Mouse (Mus musculus) forebrain, embryonic 12.5 days (tissue): ENCODE results near the gene Idh3a. TPM values are rescaled to one million over a fixed set of nuclear protein-coding genes. Genes with fewer than 3 reads are reported as not detected.
"Not testable (repeated sequence)": the region's sequence is repeated elsewhere in the genome, so short reads cannot be mapped to it uniquely, and the experiment has no call there.

Experiments
- ATAC-seq: fragments of 200-750 bp; cut with Nextera tagmentation; 2 replicates; pipeline ENCODE4 v1.8.0; 2017; ENCODE audit warnings: moderate TSS enrichment; ENCODE audit not compliant: low FRiP score
- H3K27ac ChIP-seq: fragments of 300-500 bp; sonication (generic); 2 replicates; pipeline ENCODE4 v1.5.1; 2016; ENCODE audit warnings: mild to moderate bottlenecking
- H3K27me3 ChIP-seq: fragments of 300-500 bp; sonication (generic); 2 replicates; pipeline ENCODE4 v1.6.1; 2016; ENCODE audit warnings: mild to moderate bottlenecking
- H3K36me3 ChIP-seq: fragments of 300-500 bp; sonication (generic); replicated peaks from 2 replicates; pipeline ENCODE4 v1.6.1; 2016; ENCODE audit warnings: mild to moderate bottlenecking
- H3K4me1 ChIP-seq: fragments of 300-500 bp; sonication (generic); 2 replicates; pipeline ENCODE4 v1.6.1; 2016
- H3K4me2 ChIP-seq: fragments of 300-500 bp; sonication (generic); 2 replicates; pipeline ENCODE4 v1.6.1; 2016; ENCODE audit warnings: mild to moderate bottlenecking, moderate library complexity
- H3K4me3 ChIP-seq: fragments of 300-500 bp; sonication (generic); replicated peaks from 2 replicates; pipeline ENCODE4 v1.5.1; 2016; ENCODE audit warnings: mild to moderate bottlenecking
- H3K9ac ChIP-seq: fragments of 300-500 bp; sonication (generic); 2 replicates; pipeline ENCODE4 v1.6.1; 2016; ENCODE audit warnings: mild to moderate bottlenecking
- H3K9me3 ChIP-seq: fragments of 300-500 bp; sonication (generic); 2 replicates; pipeline ENCODE4 v1.6.1; 2016
- WGBS: fragments of 180-500 bp; shearing (Covaris S2); methylation state at CpG from one replicate; pipeline ENCODE4 v1.1.7; 2016; 5-methylcytosine and 5-hydroxymethylcytosine counted together
- polyA plus RNA-seq: library from polyadenylated mRNA; unstranded; fragments of >200 nt; fragmentation: Nextera tagmentation; extraction: Ambion mirVana; gene quantifications from 2 replicates; pipeline ENCODE4 v1.2.1, GENCODE M21; 2016

The Idh3a gene
- polyA plus RNA-seq, 1 experiment from 2014 or later, result 109 TPM

DNA sequence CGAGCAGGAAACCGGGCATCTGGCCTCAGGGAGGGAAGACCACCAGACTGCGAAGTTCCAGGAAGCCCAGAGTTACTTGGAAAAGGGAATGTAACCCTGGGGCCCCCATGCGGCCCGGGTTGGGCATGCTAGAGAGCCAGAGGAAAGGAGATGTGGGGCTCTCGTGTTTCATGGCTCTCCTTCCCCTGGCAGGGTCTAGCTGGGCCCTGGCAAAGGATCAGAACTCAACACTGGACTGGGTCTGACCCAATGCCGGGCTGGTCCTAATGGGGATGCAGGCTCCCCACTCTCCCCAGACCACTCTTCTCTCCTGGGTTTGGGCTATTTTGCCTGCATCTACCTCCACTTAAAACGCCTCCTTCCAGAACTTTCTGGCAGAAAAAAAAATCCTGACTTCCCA, 27.4 kb upstream of the Idh3a start:
- no peaks in the 10 kb centered on the region for H3K9me3 ChIP-seq

DNA sequence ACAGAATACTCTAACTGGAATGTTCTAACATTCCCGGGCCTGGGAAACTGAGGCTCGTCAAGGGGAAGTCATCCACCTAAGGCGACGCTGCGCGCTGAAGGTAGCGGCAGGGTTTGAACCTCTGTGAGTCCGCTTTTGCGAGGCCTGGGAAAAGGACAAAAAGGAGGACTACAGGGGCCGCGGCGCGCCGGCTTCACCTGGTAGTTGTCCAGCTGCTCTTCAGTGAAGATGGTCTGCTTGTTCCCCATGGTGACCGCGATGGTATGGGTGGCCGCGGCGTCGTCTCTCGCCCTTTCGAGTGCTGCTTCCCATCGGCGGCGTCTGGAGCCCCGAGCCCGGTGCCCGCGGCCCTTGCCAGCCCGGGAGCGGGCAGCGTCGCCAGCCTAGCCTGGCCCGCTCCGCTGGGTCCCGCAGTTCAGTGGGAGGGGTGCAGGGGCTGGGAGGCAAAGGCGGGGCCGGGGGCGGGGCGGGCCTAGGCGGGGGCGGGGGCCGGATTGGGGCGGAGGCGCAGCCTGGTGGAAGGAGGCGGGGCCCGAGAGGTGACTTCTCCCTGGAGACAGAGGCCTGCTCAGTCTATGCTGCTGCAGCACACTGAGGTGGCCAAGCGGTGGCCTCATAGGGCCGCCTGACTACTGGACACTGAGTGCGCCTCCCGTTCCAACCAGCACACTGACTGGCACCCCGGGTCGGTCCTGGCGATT, 26.2 kb upstream of the Idh3a start, which contains the start of gene Cib2:
TSS of gene Cib2 (minus strand) at position 448 of the 701 bp plus-strand sequence.
- H3K4me3 ChIP-seq, result peak within 1 kb of the TSS; percentile 54
- peaks cover 9% of the 10 kb centered on the region; the same call in 1 of the 2 replicates for H3K4me1 ChIP-seq
- WGBS, result 1% methylated on average over 49 of the region's 54 CpGs
- peak; percentile 98 for ATAC-seq
- H3K9me3 ChIP-seq, result no peaks in the 10 kb centered on the region
- peak within 1 kb of the TSS; percentile 66 for H3K9ac ChIP-seq
- no peaks in the 10 kb centered on the region for H3K36me3 ChIP-seq
- H3K27me3 ChIP-seq, result peaks cover 11% of the 10 kb centered on the region
- no peak within 1 kb of the TSS for H3K27ac ChIP-seq
- H3K4me2 ChIP-seq, result peak within 1 kb of the TSS; percentile 79

More for the DNA sequence above, 27.4 kb upstream of the Idh3a start:
- ATAC-seq, result no peak
- no peak overlapping the region for H3K9ac ChIP-seq
- 75% methylated on average over 8 of the region's 8 CpGs for WGBS
- H3K4me3 ChIP-seq, result no peak overlapping the region
- H3K36me3 ChIP-seq, result no peaks in the 10 kb centered on the region
- no peak overlapping the region for H3K27ac ChIP-seq
- peaks cover 11% of the 10 kb centered on the region for H3K27me3 ChIP-seq
- peaks cover 9% of the 10 kb centered on the region; the same call in 1 of the 2 replicates for H3K4me1 ChIP-seq
- no peak overlapping the region for H3K4me2 ChIP-seq

DNA sequence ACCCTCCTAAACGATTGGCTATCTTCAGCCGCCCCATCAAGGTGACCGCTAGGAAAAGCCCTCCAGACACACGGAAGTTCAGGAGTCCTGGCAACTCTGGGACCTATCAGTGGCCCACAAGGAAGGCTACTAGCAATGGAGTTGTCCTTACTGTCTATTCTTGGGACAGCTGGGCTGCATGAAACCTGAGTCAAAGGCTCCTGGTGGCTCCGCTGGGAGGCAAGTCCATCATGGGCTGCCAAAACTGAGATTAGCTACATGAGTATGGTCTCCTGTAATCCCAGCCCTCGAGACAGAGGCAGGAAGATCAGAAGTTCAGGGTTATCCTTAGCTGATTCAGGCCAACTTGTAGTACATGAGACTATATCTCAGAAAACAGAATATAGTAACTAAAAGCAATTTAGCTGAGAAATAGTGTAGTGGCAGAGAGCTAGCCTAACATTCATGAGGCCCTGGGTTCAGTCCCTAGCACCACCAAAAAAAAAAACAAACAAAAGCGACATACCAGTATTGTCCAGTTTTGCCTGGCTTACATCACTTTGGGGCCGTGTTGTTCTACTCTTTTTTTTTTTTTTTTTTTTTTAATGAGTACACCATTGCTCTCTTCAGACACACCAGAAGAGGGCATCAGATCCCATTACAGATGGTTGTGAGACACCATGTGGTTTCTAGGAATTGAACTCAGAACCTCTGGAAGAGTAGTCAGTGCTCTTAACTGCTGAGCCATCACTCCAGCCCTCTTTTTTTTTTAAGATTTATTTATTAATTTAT, 25.1 kb upstream of the Idh3a start:
- Histone ChIP-seq H3K27me3 (peaks cover 11% of the 10 kb centered on the region), H3K9ac (no peak overlapping the region), H3K4me2 (peak overlapping the region; percentile 79; the same call in 1 of the 2 replicates), H3K9me3 (no peaks in the 10 kb centered on the region), H3K36me3 (no peaks in the 10 kb centered on the region), H3K27ac (no peak overlapping the region), H3K4me1 (peaks cover 9% of the 10 kb centered on the region; the same call in 1 of the 2 replicates), H3K4me3 (no peak overlapping the region)
- 90% methylated on average over 8 of the region's 8 CpGs for WGBS
- ATAC-seq, result no peak

DNA sequence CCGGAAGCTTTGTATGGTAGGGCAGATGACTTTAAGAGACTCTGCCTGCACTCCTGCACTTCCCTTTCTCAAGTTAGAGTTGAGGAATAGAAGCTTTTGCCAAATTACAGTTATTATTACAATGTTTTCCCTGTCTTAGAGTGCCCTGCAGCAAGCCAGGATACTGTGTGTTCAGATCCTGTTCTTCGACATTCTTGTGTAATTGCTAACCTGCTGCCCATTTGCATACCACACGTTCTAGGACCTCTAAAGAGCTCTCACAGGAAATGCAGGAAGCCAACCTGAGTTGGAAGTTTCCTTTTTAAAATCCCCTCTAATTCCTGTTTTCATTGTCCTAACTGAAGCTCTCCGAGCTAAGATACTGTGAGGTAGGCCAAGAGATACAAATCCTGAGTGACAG, 19.2 kb upstream of the Idh3a start:
- no peaks in the 10 kb centered on the region for H3K27me3 ChIP-seq
- no peak overlapping the region for H3K4me3 ChIP-seq
- no peak for ATAC-seq
- H3K4me1 ChIP-seq, result no peaks in the 10 kb centered on the region
- H3K9me3 ChIP-seq, result no peaks in the 10 kb centered on the region
- no peaks in the 10 kb centered on the region for H3K36me3 ChIP-seq
- no peak overlapping the region for H3K9ac ChIP-seq
- whole genome bisulfite sequencing, result 61% methylated on average over 4 of the region's 4 CpGs
- H3K27ac ChIP-seq, result no peak overlapping the region
- H3K4me2 ChIP-seq, result no peak overlapping the region

DNA sequence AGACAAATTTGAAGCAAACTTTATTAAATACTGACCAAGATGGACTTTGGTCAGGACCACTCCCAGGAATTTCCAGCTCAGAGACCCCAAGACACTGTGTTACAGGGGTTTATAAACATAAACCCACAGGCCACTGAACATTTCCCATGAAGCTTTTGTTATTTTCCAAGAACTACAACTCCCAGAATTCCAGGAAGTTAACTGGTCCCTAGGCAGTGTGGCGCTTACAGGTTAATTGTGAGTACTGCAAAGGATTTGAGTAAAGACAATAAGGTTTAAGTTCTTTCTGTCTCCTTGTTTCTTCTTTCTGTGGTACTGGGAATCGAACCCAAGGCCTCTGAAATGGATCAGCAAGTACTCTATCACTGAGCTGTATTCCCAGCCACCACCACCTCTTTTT, 17.4 kb upstream of the Idh3a start:
- H3K27ac ChIP-seq, result no peak overlapping the region
- H3K4me2 ChIP-seq, result no peak overlapping the region
- no peaks in the 10 kb centered on the region for H3K4me1 ChIP-seq
- no peak overlapping the region for H3K9ac ChIP-seq
- no peaks in the 10 kb centered on the region for H3K27me3 ChIP-seq
- no peaks in the 10 kb centered on the region for H3K9me3 ChIP-seq
- H3K4me3 ChIP-seq, result no peak overlapping the region
- no peak for ATAC-seq
- no peaks in the 10 kb centered on the region for H3K36me3 ChIP-seq
- WGBS, result 50% methylated on average over 2 of the region's 2 CpGs

DNA sequence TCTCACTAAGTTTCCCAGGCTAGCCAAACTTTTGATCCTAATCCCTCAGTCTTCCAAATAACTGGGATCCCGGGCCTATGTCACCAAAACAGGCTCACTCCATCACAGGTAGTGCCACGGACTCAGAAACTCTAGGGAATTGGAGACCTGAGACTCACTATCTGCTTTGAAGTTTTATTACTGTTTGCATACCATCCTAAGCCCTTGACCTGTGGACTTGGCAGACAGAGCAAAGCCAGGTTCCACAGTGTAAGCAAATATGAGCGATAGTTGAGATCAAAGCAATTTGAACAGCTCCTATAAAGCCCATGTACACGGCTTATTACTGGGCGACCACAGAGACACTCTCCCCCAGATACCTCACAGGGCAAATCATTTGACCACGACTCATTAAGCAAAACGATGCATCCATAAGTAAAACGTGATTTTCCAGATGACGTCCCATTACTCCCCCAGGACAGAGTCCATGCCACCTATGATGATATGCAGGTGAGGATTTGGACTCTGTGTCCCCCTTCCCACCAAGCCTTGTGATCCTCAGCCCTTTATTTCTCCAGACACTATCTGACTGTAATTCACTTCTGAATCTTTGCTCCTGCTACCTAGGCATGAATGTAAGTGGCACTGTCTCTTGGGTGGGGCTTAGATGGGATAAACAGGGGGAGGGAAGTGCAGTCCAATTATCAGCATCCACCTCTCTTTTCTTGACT, 14.8 kb upstream of the Idh3a start:
- no peak for ATAC-seq
- no peak overlapping the region for H3K27ac ChIP-seq
- H3K4me1 ChIP-seq, result no peaks in the 10 kb centered on the region
- H3K9me3 ChIP-seq, result no peaks in the 10 kb centered on the region
- H3K36me3 ChIP-seq, result no peaks in the 10 kb centered on the region
- no peak overlapping the region for H3K4me2 ChIP-seq
- no peak overlapping the region for H3K9ac ChIP-seq
- WGBS, result 81% methylated on average over 9 of the region's 9 CpGs
- no peaks in the 10 kb centered on the region for H3K27me3 ChIP-seq
- no peak overlapping the region for H3K4me3 ChIP-seq

DNA sequence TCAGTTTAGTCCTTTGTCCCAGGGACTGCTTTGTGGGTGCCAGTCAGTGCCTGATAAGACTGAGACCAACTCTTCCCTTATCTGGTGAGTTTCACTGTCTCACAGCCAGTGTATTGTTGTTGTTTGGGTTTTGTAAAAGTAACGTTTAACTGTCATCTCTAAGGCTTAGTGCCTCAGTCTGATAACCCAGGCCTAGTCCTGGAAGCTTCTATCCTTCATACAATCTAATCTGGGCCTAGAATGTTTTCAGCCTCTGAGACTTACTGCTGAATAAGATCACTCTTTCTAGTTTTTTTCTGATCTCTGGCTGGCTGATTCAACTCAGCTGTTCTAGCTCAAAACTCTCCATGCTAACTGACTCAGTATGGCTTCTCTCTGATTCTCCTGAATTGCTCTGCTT, 2.4 kb upstream of the Idh3a start:
- WGBS, result 63% methylated on average over 1 of the region's 1 CpGs
- Histone ChIP-seq H3K9me3 (no peaks in the 10 kb centered on the region), H3K4me1 (peaks cover 17% of the 10 kb centered on the region), H3K27ac (no peak overlapping the region), H3K27me3 (no peaks in the 10 kb centered on the region), H3K36me3 (no peaks in the 10 kb centered on the region), H3K4me3 (no peak overlapping the region), H3K9ac (no peak overlapping the region), H3K4me2 (no peak overlapping the region)
- ATAC-seq, result no peak

DNA sequence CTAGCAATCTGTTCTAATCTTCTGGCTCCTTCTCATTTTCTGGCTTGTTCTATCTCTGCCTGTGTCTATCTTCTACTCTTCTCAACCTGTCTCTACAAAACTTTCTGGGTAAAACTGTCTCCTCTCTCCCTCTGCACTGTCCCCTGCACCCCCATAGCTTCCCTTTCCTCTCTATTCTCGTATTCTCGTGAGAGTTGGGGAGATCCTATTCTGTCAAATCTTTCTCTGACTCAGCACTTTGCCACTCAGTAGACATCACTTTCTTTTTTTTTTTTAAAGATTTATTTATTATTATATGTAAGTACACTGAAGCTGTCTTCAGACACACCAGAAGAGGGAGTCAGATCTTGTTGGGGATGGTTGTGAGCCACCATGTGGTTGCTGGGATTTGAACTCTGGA, 2.0 kb upstream of the Idh3a start:
- not testable (repeated sequence) for H3K36me3 ChIP-seq, H3K27me3 ChIP-seq, H3K9ac ChIP-seq, ATAC-seq, H3K4me3 ChIP-seq, H3K4me2 ChIP-seq, H3K9me3 ChIP-seq, H3K27ac ChIP-seq
- 93% methylated on average over 2 of the region's 2 CpGs for WGBS
- H3K4me1 ChIP-seq, result peaks cover 17% of the 10 kb centered on the region

DNA sequence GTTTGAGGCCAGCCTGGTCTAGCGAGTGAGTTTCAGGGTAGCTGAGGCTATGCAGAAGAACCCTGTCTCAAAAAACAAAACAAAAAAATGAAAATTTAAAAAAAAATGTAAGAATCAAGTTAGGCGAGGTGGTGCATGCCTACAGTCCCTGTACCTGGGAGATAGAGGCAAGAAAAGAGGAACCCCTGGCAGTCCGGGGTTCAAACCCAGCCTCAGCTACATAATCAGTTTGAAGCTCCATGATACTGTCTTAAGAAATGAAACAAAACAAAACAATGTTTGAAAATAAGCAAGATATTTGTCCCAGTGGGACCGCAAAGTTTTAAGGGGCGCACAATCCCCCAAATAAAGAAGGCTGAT, 315 bp upstream of the Idh3a start:
- H3K9ac ChIP-seq, result 0 out of 2 replicates have a peak overlapping the region, but pooled peaks have one; percentile 9
- peak overlapping the region; percentile 93 for H3K4me2 ChIP-seq
- H3K4me3 ChIP-seq, result peak overlapping the region; percentile 79
- ATAC-seq, result peak; percentile 54
- H3K36me3 ChIP-seq, result peaks cover 7% of the 10 kb centered on the region; the same call in 1 of the 2 replicates
- 29% methylated on average over 5 of the region's 5 CpGs for WGBS
- H3K27me3 ChIP-seq, result no peaks in the 10 kb centered on the region
- peaks cover 17% of the 10 kb centered on the region for H3K4me1 ChIP-seq
- H3K9me3 ChIP-seq, result no peaks in the 10 kb centered on the region
- no peak overlapping the region for H3K27ac ChIP-seq

DNA sequence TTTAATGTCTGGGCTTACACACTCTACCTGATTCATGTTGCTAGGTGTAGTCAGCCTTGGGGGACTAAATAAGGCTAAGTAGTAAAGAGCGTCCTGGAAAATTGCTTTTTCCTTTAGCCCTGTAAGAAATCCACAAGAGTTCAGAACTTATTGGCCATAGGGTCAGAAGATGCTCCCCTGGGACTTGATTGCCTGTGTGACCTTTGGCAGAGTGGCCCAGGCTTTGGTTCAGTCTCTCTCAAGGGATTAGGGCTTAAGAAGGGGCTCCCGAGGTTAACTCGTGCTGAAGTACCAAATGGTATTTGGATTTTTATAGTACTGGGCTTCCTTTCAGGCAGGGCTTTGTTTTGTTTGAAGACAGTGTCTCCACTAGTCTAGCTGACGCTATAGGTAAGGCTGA, 1.7 kb downstream of the Idh3a start:
- H3K4me2 ChIP-seq, result peak overlapping the region; percentile 93
- no peak for ATAC-seq
- H3K27ac ChIP-seq, result no peak overlapping the region
- H3K9ac ChIP-seq, result no peak overlapping the region
- 0 out of 2 replicates have a peak overlapping the region, but pooled peaks have one; percentile 79 for H3K4me3 ChIP-seq
- H3K27me3 ChIP-seq, result no peaks in the 10 kb centered on the region
- no peaks in the 10 kb centered on the region for H3K9me3 ChIP-seq
- H3K4me1 ChIP-seq, result peaks cover 17% of the 10 kb centered on the region
- peaks cover 13% of the 10 kb centered on the region for H3K36me3 ChIP-seq
- 56% methylated on average over 4 of the region's 4 CpGs for WGBS

DNA sequence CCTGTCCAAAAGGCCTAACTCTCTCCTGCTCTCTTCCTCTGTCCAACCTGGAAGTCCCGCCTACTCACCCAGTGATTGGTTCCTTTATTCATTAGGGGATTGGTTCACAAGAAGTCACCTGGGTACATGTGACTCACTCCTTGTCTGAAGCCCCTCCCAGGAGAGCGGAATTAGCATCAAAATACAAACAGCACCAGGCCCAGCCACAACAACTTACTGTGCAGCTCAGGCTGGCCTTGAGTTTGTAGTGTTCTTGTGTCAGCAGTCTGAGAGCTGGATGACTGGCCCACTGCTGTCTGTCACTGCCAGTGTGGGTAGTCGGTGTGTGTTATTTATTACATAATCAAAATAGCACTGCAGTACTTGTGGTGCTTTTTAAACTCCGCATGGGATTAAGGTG, 7.5 kb downstream of the Idh3a start:
- H3K4me1 ChIP-seq, H3K9me3 ChIP-seq, H3K9ac ChIP-seq, ATAC-seq, H3K4me2 ChIP-seq, H3K27me3 ChIP-seq, H3K27ac ChIP-seq, H3K4me3 ChIP-seq: not testable (repeated sequence)
- WGBS, result 75% methylated on average over 4 of the region's 4 CpGs
- peaks cover 68% of the 10 kb centered on the region for H3K36me3 ChIP-seq

DNA sequence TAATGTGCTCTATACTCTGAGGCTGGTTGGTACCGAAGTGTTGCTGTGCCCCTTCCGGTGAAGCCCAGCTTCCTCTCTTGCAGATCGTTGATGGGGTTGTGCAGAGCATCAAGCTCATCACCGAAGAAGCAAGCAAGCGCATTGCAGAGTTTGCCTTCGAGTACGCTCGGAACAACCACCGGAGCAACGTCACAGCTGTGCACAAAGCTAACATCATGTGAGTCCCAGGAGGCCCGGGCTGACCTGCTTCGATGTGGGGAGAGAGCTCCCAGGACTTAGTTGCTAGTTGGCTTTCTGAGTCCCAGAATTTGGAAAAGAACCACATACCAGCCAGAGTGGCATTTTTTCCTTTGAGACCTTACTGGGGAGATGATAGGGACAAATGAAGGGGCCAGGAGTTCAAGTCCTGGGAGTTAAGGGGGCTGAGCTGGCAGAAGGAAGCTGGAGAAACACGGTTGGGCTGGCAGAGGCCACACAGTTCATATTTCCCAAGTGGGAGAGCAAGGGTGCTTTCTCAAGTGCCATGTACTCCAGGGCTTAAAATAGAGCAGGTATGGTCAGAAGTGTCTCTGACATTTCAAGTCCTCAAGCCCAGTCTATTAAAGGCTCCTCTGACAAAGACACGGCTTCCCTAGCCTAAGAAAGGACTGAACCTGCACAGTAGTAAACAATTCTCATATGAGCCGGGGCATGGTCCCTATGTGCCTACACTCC, 10.8 kb downstream of the Idh3a start:
- WGBS, result 95% methylated on average over 15 of the region's 15 CpGs
- Histone ChIP-seq H3K36me3 (peaks cover 89% of the 10 kb centered on the region), H3K9ac (no peak overlapping the region)

More for the DNA sequence above, 10.8 kb downstream of the Idh3a start:
- ATAC-seq, result no peak
- Histone ChIP-seq H3K27me3 (no peaks in the 10 kb centered on the region), H3K9me3 (no peaks in the 10 kb centered on the region), H3K4me2 (no peak overlapping the region), H3K27ac (no peak overlapping the region), H3K4me1 (no peaks in the 10 kb centered on the region), H3K4me3 (no peak overlapping the region)
